Mouse (Mus musculus): ENCODE measurements around the gene Olfr1020.

- no peak for TF ChIP-seq CTCF (IDR thresholded peaks at IDR 0.05; ENCODE audit: low read depth, low read length)
- no peak for TF ChIP-seq POLR2A (IDR thresholded peaks at IDR 0.05; ENCODE audit: insufficient read depth, low read length)
- TF ChIP-seq EP300 (IDR thresholded peaks at IDR 0.05; ENCODE audit: insufficient read depth, low read depth, low read length), result no peak
Observed at GRCm38 (mm10) chr2:85802444-85802843, 44.4 kb upstream of the Olfr1020 start, which contains the start of gene Olfr1016.

Measured in ES-Bruce4 (cell line).